Mouse (Mus musculus) T-helper 17 cell (primary cell): Measurements from ENCODE around the gene Dnlz.

Source experiments
- in situ Hi-C, 2 experiments: fragments of 300-600 bp; cut with MboI, MseI; formaldehyde crosslinking; loops; 1 replicate in 1 of 2; 2 replicates in 1 of 2; pipeline ENCODE4 v1.15.1; 2025; ENCODE audit warnings: high pct_unique_total_duplicates in 2 of 2

The Dnlz gene

DNA sequence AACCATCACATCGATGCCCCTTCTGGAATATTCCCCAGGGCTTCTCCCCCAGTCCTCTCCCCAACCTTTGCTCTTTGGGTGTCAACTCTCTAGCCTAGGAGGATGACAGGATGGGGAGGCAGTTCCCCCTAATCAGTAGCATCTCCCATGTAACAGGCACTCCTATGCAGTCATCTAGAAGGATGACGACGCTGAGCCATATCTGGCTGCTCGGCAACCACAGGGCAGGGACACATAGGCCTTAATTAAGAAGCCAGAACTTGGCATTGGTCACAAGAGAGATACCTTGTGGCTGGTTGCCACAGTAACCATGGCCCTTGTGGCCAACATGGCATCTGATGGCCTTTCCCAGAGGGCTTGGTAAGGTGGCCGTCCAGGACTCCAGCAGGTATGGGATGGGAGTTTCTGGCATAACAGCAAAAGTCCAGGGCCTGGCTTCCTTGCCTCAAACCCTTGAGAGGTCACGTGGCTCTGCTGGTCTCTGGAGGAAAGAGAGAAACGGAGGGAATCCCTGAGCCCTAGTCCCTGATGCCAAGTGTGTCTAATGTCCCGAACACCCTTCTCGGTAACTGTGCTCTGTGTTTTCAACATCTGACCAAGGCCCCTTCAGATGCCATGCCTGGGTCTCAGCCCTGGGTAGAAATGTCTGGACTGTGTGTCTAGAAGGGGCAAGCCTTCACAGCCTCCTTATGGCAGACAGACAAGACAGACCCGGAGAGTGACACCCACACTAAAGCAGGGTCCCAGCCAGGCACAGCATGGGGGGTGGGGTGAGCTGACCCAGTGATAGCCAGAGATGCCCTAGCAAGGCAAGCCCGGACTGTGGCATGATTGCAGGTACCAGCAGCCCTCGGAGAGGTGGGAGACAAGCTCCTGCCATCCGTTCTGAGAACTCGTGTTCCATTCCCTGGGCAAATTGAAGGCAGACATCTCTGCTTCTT, 31.4 kb downstream of the Dnlz start:
- in situ Hi-C loops = no loop called here

GRCm38 (mm10) chr2:26319519-26320244, 32.2 kb downstream of the Dnlz start:
- in situ Hi-C loops = no loop called here

DNA sequence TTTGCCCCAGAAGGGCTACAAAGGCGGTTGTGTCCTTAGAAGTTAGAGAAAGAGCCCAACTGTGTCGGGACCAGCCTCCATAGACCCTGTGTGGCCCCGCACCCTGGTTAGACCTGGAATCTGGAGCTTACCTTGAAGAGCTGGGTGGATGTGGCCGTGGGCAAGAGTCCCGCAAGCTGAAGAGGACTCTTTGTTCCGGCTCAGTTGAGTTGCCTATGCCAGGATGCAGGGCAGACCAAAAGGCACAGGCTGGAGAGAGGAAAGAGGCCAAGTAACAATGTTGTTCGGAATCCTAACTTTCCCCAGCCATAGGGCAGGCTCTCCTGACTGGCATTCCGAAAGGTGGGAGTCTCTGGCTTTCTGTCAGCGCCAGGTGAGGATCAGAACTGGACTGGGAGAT, 32.8 kb downstream of the Dnlz start:
- in situ Hi-C loops = no loop called here

- in situ Hi-C loops = no loop called here
Measured at GRCm38 (mm10) chr2:26317991-26318672, 33.8 kb downstream of the Dnlz start.

GRCm38 (mm10) chr2:26317371-26317770, 34.5 kb downstream of the Dnlz start:
- in situ Hi-C loops = no loop called here

DNA sequence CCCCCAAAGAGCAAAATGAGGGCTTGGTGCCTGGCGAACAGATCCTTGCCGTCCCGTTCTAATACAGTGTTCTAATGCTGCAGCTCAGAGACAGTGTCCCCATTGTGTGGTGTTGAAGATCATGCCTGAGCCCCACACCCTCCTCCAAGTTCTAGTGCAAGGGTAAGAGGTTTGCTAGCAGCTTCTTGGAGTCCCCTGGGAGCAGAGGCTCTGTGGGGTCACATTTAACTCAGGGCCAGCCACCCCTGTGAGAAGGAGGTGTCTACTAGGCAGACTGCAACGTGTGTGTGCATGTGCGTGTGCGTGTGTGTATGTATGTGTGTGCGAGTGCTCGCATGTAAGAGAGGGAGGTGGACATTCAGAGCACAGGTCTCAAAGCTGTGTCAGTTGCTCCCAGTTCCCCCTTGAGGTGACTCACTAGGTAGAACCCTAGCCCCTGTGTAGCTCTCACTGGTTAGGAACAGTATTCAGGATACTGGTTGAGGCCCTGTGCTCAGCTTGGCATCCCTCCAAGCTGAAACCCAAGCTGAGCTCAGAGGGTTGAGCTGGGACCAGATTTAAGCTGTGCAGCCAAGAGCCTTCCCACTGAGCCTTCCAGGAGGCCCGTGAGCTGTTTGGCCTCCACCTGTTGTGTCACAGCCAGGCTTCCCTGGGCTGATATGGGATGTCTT, 35.2 kb downstream of the Dnlz start:
- in situ Hi-C loops = no loop called here

DNA sequence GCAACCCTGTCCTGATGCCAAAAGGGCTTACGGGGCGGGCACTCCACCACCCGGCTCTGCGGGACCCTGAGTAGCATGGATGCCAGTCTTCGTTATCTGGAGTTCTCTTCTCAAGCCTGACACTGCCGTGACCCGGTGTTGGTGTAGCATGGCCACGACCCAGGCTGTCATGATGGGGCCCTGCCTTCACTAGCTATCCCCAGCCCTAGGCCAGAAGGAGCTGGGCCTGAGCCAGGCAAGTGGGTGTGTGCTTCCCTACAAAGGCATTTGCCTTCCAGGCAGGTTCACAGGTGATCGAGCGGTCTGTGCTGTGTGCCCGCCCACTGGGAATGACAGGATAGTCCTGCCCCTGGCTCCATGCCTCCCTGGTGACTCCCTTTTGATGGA, 36.0 kb downstream of the Dnlz start:
- in situ Hi-C loops = no loop called here

- in situ Hi-C loops = no loop called here
Measured at GRCm38 (mm10) chr2:26315072-26315924, 36.6 kb downstream of the Dnlz start, which contains the start of gene Gpsm1. Gene Gpsm1, plus strand, starts transcription at chr2:26315515.

DNA sequence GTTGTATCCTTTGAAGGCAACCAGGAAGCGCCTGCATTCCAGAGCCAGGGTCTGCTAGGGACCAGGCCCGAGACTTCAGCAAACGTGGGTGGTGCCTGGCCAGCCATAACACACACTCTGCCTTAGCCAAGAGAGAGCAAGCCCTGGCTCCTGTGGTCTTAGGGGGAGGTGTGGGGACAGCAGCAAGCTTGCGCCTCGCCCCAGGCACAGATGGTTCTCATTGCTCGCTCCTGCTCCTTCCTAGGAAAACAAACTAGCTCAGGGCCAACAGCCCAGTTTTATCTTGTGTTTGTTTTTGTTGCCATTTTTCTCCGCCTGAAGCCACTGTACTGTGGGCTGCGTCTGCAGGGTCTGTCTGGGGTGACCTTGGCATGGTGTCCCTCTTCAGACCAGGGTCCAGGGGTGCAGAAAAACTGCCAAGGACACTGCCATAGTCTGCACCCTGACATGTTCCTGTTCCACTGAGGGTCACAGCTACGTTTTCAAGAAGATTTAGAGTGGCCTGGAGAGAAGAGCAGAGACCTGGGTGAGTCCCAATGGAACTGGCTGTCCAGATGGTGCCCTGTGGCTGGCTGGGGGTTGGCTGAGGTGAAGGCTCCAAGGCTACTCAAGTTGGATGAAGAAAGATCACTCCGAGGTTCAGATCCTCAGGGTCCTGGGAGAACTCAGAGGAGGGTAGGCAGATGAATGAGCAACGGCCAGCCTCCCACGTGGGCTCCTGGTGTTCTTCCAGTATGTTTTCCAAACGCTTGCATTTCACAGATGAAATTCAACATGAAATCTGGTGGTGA, 37.4 kb downstream of the Dnlz start:
- in situ Hi-C loops = no loop called here

DNA sequence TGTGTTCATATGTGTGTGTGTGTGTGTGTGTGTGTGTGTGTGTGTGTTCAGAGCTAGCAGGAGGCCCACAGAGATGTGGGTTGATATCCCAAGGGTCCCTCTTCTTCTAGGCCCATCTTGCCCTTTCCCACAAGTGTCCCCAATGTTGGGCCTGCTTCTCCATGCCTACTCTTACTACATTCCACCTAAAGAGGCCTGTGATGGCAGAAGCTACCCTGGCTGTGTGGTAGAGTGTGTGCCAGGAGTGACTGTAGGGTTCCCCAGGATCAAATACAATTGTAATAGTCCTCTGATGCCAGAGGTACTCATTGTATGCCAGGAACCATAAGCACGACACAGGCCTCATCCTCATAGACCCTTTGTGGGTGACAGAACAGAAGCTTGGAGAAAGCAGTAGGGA, 38.5 kb downstream of the Dnlz start:
- in situ Hi-C loops = no loop called here

- in situ Hi-C loops = no loop called here
Measured at GRCm38 (mm10) chr2:26312812-26313211, 39.1 kb downstream of the Dnlz start.

DNA sequence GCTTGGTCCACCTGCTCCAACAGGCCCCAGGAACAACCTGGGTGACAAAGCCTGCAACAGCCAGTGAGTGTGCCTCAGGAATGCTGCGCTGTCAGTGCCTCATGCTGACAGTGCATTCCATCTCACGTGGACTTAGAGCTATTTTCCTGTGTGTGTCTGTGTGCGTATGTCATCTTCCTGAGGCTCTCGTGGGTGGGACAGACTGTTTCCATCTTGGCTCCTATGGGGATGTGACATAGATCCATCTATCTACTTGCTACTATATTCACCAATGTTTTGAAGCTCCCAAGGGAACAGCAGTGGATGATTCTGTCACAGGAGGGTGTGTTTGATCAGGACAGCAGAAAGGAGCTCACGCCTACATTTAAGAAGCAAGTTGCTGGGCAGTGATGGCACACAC, 40.0 kb downstream of the Dnlz start:
- in situ Hi-C loops = no loop called here

- in situ Hi-C loops = no loop called here
Measured at GRCm38 (mm10) chr2:26309739-26310138, 42.2 kb downstream of the Dnlz start.

- in situ Hi-C loops = no loop called here
Measured at GRCm38 (mm10) chr2:26306702-26307101, 45.2 kb downstream of the Dnlz start.

DNA sequence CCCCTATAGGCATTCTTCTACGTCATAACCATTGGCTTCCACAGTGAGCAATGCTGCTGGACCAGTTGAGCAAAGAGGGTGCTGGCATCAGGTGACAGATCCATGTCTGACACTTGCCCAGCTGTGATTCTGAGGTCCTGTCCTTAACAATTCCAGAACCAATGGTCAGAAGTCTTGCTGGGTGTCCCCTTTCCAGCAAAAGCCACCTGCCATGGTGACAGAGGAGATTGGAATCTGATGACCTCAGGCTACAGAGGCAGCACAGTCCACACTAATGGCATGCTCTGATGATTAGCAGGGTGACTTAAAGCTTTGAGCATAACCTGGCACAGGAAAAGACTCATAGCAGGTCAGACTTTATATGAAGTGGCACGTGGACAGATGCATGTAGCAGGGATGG, 46.4 kb downstream of the Dnlz start:
- in situ Hi-C loops = no loop called here

- in situ Hi-C loops = no loop called here
Measured at GRCm38 (mm10) chr2:26304711-26305110, 47.2 kb downstream of the Dnlz start.

DNA sequence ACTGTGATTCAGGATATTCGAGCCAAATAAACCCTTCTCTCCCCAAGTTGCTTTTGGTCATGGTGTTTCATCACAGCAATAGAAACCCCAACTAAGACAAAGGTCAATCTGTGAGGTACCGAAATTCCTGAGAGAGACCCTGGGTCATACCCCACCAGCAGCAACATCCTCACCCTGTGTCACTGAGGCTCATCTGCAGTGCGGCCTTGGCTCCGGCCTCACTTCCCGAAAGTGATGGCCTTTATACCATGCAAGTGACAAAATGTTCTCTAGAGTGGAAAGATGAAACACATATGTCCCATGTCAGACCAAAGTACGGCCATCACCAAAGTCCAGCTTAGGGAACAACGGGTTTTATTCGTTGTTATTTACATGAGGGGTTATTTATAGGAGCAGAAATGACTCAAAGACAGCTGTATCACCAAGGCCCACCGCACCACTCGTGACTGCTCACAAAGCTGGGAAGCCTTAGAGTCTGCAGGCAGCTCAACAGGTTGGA, 49.9 kb downstream of the Dnlz start:
- in situ Hi-C loops = no loop called here

GRCm38 (mm10) chr2:26300808-26301174, 51.1 kb downstream of the Dnlz start:
- in situ Hi-C loops = no loop called here

- in situ Hi-C loops = no loop called here
Measured at GRCm38 (mm10) chr2:26300161-26300807, 51.6 kb downstream of the Dnlz start.
